Mouse (Mus musculus) R1 (cell line): ENCODE data around the gene Ptpn4.

ENCODE experiments used
- DNase-seq: peaks from one replicate; pipeline ENCODE4 v3.0.0-alpha.2; 2018; ENCODE audit warnings: low read depth, low spot score

Ptpn4 gene

GRCm38 (mm10) chr1:119837035-119837751 is at the start of gene Ptpn4:
TSS of gene Ptpn4 (minus strand) at chr1:119837613.
- peak; percentile 99 for DNase-seq

GRCm38 (mm10) chr1:119886320-119886719 is 48.9 kb upstream of the Ptpn4 start:
- peak; percentile 23 for DNase-seq

GRCm38 (mm10) chr1:119884272-119884671 is 46.9 kb upstream of the Ptpn4 start:
- DNase-seq = no peak

GRCm38 (mm10) chr1:119878909-119879308 is 41.5 kb upstream of the Ptpn4 start:
- DNase-seq = no peak

- DNase-seq = peak; percentile 12
Measured at GRCm38 (mm10) chr1:119877469-119877868, 40.1 kb upstream of the Ptpn4 start.

- DNase-seq = peak; percentile 96
Measured at GRCm38 (mm10) chr1:119868395-119869161, 31.2 kb upstream of the Ptpn4 start.

- no peak for DNase-seq
Measured at GRCm38 (mm10) chr1:119867300-119867699, 29.9 kb upstream of the Ptpn4 start.

GRCm38 (mm10) chr1:119865311-119865710 is 27.9 kb upstream of the Ptpn4 start:
- no peak for DNase-seq

GRCm38 (mm10) chr1:119863507-119864296 is 26.3 kb upstream of the Ptpn4 start:
- no peak for DNase-seq

GRCm38 (mm10) chr1:119859566-119859965 is 22.2 kb upstream of the Ptpn4 start:
- DNase-seq = peak; percentile 50

GRCm38 (mm10) chr1:119852980-119853379 is 15.6 kb upstream of the Ptpn4 start:
- DNase-seq = no peak

GRCm38 (mm10) chr1:119852339-119852738 is 14.9 kb upstream of the Ptpn4 start:
- DNase-seq = no peak

GRCm38 (mm10) chr1:119849146-119849935 is 11.9 kb upstream of the Ptpn4 start:
- peak; percentile 78 for DNase-seq

GRCm38 (mm10) chr1:119845321-119845720 is 7.9 kb upstream of the Ptpn4 start:
- DNase-seq = no peak

GRCm38 (mm10) chr1:119843121-119843520 is 5.7 kb upstream of the Ptpn4 start:
- no peak for DNase-seq

GRCm38 (mm10) chr1:119838241-119838640 is 828 bp upstream of the Ptpn4 start:
- no peak for DNase-seq

GRCm38 (mm10) chr1:119836479-119837015 is 866 bp downstream of the Ptpn4 start:
- peak; percentile 72 for DNase-seq

GRCm38 (mm10) chr1:119835726-119836478 is 1.5 kb downstream of the Ptpn4 start:
- no peak for DNase-seq

- no peak for DNase-seq
Measured at GRCm38 (mm10) chr1:119828160-119828559, 9.3 kb downstream of the Ptpn4 start.

GRCm38 (mm10) chr1:119818704-119819103 is 18.7 kb downstream of the Ptpn4 start:
- DNase-seq = peak; percentile 23
